Mouse (Mus musculus) Patski (cell line): Measurements from ENCODE around the gene Hat1. TPM values are rescaled to one million over a fixed set of nuclear protein-coding genes. Genes with fewer than 3 reads are reported as not detected.
A peak's percentile ranks its signal among the peaks of the same experiment; 100 is the strongest.

Experiments
- ATAC-seq: fragments of 100-300 bp; one replicate; pipeline ENCODE4 v1.8.0; 2021
- CTCF ChIA-PET: fragments of 350-600 bp; sonication (Branson Sonifier 250); formaldehyde crosslinking; loops from one replicate; lab custom pipeline; 2022; ENCODE audit warnings: inconsistent platforms; lab: Charles Lee
- POLR2A ChIA-PET: fragments of 350-600 bp; sonication (Branson Sonifier 250); formaldehyde crosslinking; loops from one replicate; lab custom pipeline; 2022; ENCODE audit warnings: antibody characterized with exemption, inconsistent platforms; lab: Charles Lee
- DNase-seq: peaks from one replicate; pipeline ENCODE4 v3.0.0-alpha.2; 2011; ENCODE audit warnings: low read depth, low spot score
- H3K27me3 ChIP-seq: fragments of 371-371 bp; one replicate; pipeline ENCODE4 v1.5.1; 2021
- CTCF ChIP-seq: fragments of 100-300 bp; IDR thresholded peaks from one replicate; pipeline ENCODE4 v1.5.1; 2021
- in situ Hi-C: fragments of 300-500 bp; cut with MboI; formaldehyde crosslinking; loops from 3 replicates; pipeline ENCODE4 v1.11.1; 2018; ENCODE audit warnings: low pct_unique_long_range_greater_than_20kb, mixed read lengths
- polyA plus RNA-seq: library from polyadenylated mRNA; unstranded; gene quantifications from one replicate; pipeline ENCODE4 v1.2.3, GENCODE M21; 2021

Hat1 gene
- polyA plus RNA-seq = 66.8 TPM

- CTCF ChIA-PET = interaction anchor here (1.4 kb wide), 1 partner anchor 39 kb away, joined by 3 read pairs; no protein-coding TSS in a partner anchor
These were observed at the start of gene Hat1 for GRCm38 (mm10) chr2:71388951-71389763. Hat1 (plus strand) TSS chr2:71388958.

GRCm38 (mm10) chr2:71340126-71340525, 48.6 kb upstream of the Hat1 start:
- DNase-seq = no peak
- no peaks in the 10 kb centered on the region for H3K27me3 ChIP-seq
- in situ Hi-C loops = no loop called here
- POLR2A ChIA-PET = no interaction called here
- ATAC-seq = no peak
- no peak for TF ChIP-seq CTCF
- CTCF ChIA-PET = no interaction called here

More at GRCm38 (mm10) chr2:71388951-71389763, at the start of gene Hat1:
- DNase-seq (peak; percentile 64), ATAC-seq (peak; percentile 96)
- in situ Hi-C loops = no loop called here
- no peaks in the 10 kb centered on the region for H3K27me3 ChIP-seq
- no peak for TF ChIP-seq CTCF
- POLR2A ChIA-PET = interaction anchor here (1.4 kb wide), 1 partner anchor 9 kb away, joined by 7 read pairs; no protein-coding TSS in a partner anchor

- ATAC-seq (no peak), DNase-seq (no peak)
- in situ Hi-C loops = no loop called here
- H3K27me3 ChIP-seq = no peaks in the 10 kb centered on the region
- POLR2A ChIA-PET = no interaction called here
- CTCF ChIA-PET = interaction anchor here (0.8 to 1.0 kb wide), 2 partner anchors 23 to 52 kb away, joined by 3 read pairs; partner anchors contain the start of gene Slc25a12
- peak; percentile 46 for TF ChIP-seq CTCF
These were observed 44.7 kb upstream of the Hat1 start for GRCm38 (mm10) chr2:71343884-71344640.

- CTCF ChIA-PET = no interaction called here
- TF ChIP-seq CTCF = no peak
- ATAC-seq (no peak), DNase-seq (no peak)
- no peaks in the 10 kb centered on the region for H3K27me3 ChIP-seq
- POLR2A ChIA-PET = no interaction called here
- in situ Hi-C loops = no loop called here
These were observed 41.6 kb upstream of the Hat1 start for GRCm38 (mm10) chr2:71347160-71347559.

GRCm38 (mm10) chr2:71347732-71348490, 40.8 kb upstream of the Hat1 start:
- DNase-seq (no peak), ATAC-seq (no peak)
- TF ChIP-seq CTCF = no peak
- in situ Hi-C loops = no loop called here
- POLR2A ChIA-PET = no interaction called here
- CTCF ChIA-PET = interaction anchor here (1.0 kb wide), 1 partner anchor 9 kb away, joined by 3 read pairs; no protein-coding TSS in a partner anchor
- no peaks in the 10 kb centered on the region for H3K27me3 ChIP-seq

GRCm38 (mm10) chr2:71349511-71349910, 39.2 kb upstream of the Hat1 start:
- POLR2A ChIA-PET = no interaction called here
- in situ Hi-C loops = no loop called here
- CTCF ChIA-PET = interaction anchor here (1.0 kb wide), 1 partner anchor 8 kb away, joined by 3 read pairs; no protein-coding TSS in a partner anchor
- H3K27me3 ChIP-seq = no peaks in the 10 kb centered on the region
- TF ChIP-seq CTCF = no peak
- DNase-seq = no peak
- no peak for ATAC-seq

GRCm38 (mm10) chr2:71350181-71350580, 38.6 kb upstream of the Hat1 start:
- H3K27me3 ChIP-seq = no peaks in the 10 kb centered on the region
- ATAC-seq (no peak), DNase-seq (no peak)
- in situ Hi-C loops = no loop called here
- no peak for TF ChIP-seq CTCF
- CTCF ChIA-PET = interaction anchor here (0.6 kb wide), 1 partner anchor 39 kb away, joined by 3 read pairs; the partner anchor contains the start of gene Hat1
- POLR2A ChIA-PET = interaction anchor here (0.6 kb wide), 1 partner anchor 20 kb away, joined by 5 read pairs; no protein-coding TSS in a partner anchor

- TF ChIP-seq CTCF = no peak
- no peak for DNase-seq
- ATAC-seq = no peak
- H3K27me3 ChIP-seq = no peaks in the 10 kb centered on the region
- ChIA-PET POLR2A (interaction anchor here (0.6 kb wide), 1 partner anchor 19 kb away, joined by 5 read pairs; no protein-coding TSS in a partner anchor), CTCF (no interaction called here)
- in situ Hi-C loops = no loop called here
These were observed 37.6 kb upstream of the Hat1 start for GRCm38 (mm10) chr2:71350904-71351726.

GRCm38 (mm10) chr2:71351727-71351987, 37.1 kb upstream of the Hat1 start:
- no peaks in the 10 kb centered on the region for H3K27me3 ChIP-seq
- no peak for TF ChIP-seq CTCF
- ChIA-PET CTCF (no interaction called here), POLR2A (no interaction called here)
- ATAC-seq (no peak), DNase-seq (no peak)
- in situ Hi-C loops = no loop called here
